Mouse (Mus musculus): ENCODE measurements at regions not wholly inside any gene's neighbourhood (a gene's known extent, or its start where the extent isn't known, plus 50 kb on each side); places are given as distances from the start of the nearest gene placed in this dataset.

GRCm38 (mm10) chr7:116857744-116858143 lies 353.6 kb downstream of the Nucb2 start:
- no peak for DNase-seq

GRCm38 (mm10) chr7:116882268-116882964 lies 378.2 kb downstream of the Nucb2 start:
- DNase-seq: no peak

DNA sequence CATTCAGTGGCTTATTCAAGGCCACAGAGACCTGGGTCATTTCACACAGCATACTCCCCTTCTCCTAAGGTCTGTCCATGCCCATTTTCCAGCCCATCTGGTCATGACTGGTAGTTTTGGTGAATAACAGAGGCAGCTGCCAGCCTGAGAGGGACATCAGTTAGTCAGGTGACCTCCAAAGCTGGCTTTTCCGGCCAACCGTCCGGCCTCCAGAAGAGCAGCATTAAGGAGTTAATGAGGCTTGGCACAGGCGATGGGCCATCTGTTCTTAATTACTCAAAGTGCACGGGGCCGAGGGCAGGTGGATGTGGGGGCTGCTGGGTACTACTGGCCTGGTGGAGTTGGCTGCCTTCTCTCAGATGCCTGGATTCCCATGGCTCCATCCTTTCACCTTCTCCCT lies 389.7 kb downstream of the Nucb2 start:
- peak in 1 of 2 experiments; percentile 4 for DNase-seq

DNA sequence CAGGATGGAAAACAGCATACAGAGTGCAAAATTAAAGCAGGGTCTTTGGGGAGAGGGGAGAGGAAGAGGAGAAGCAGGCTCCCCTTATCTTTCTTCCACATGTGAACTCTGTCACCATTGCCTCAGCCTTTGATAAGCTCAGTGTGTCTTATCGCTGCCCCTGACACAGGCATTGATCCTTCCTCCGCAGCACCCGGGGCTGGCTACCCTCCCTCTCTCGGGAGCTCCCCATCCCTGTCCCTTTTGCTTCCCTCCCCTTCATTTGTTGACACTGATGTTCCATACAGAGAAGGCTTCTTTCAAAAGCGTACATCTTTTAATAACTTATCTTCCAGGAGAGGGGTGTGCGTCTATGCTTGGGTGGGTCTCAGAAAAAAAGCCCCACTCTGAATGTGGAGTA lies 411.6 kb downstream of the Nucb2 start:
- no peak for DNase-seq

DNA sequence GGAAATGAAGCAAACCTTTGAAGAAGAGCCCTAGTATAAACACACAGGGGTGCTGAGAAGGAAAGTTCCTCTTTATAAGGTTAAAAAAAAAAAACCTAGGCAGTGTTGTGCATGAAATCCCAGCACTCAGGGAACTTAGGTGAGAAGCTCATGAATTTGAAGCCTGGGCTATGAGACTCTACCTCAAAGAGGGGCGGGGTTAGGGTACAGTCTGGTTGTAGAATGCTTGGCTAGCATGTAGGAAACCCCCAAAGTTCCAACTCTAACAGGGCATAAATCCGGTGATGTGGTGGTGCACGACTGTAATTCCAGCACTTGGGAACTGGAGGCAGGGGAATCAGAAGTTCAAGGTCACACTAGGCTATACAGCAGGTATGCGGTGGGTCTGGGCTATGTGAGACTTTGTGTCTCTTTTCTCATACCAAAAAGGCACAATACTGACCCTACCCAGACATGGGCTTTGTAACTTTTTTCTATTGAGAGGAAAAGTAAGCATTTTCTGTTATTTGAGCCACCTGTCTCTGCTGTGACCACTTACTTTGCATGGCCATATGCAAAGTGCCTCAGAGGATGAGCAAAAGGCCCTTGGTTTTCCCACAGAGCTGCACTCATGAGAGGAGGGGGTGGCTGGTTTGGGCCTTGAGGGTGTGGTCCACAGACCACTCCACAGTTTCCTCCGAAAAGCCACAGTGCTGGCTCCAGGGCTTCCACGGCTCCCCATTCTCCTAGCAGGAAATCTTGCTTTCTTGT lies 413.9 kb downstream of the Nucb2 start:
- no peak for DNase-seq

DNA sequence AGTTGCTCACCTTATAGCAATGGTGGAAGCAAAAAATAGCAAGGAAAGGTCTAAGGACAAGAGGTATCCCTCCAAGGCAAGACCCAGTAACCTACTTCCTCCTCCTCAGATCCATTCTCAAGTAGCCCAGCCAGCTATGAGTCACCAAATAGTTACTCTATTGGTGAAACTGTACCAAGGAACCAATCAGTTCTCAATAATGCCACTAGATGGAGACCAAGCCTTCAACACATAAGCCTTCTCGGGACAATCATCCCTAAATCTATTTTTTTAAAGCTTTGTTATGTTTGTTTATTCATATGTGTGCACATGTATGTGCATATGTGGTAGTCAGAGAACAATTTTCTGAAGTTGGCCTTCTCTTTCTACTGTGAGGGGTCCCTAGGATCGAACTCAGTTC lies 434.3 kb upstream of the Xylt1 start:
- DNase-seq: no peak

GRCm38 (mm10) chr7:116959196-116959895 lies 421.4 kb upstream of the Xylt1 start:
- DNase-seq: no peak

GRCm38 (mm10) chr7:116963839-116964238 lies 416.9 kb upstream of the Xylt1 start:
- no peak for DNase-seq

- DNase-seq: no peak
Observed at GRCm38 (mm10) chr7:116991351-116991750, 389.4 kb upstream of the Xylt1 start.

GRCm38 (mm10) chr7:116992166-116992565 lies 388.6 kb upstream of the Xylt1 start:
- no peak for DNase-seq

GRCm38 (mm10) chr7:116995770-116996169 lies 385.0 kb upstream of the Xylt1 start:
- no peak for DNase-seq

- DNase-seq: no peak
Observed at GRCm38 (mm10) chr7:117003167-117003566, 377.6 kb upstream of the Xylt1 start.

DNA sequence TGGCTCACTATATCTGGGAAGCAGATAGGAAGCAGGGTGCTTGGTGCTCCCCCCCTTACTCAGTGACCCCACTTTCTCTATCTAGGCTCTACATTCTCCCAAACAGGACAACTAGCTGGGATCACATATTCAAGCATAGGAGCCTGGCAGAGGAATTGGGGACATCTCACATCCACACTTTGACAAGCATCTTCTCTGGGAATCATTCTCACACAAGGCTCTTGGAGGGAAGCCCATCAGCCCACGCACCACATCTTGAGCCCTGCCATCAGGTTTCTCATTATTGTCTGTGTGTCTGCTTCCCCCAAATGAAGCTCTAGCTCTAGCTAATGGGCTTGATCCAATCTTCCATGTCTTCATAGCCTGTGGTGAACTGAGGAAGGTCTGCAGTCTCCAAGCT lies 362.4 kb upstream of the Xylt1 start:
- no peak for DNase-seq

DNA sequence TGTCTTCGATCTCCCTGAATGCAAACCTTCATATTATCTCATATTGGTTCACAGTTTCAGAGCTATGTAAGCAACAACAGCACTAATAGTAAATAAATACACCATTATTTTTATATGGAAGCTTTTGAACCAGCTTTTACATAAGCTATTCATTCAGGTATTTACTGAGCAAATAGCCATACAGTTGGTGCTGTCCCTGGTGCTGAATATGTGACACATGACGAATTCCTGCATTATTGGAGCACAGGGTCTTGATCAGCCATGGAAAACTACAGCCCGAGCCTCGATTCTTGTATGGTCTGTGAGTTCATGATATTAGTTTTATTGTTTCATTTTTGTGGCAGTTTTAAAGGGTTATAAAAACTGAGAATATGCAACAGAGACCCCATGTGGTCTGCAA lies 359.1 kb upstream of the Xylt1 start:
- DNase-seq: peak; percentile 52 to 56

GRCm38 (mm10) chr7:117044926-117045325 lies 335.9 kb upstream of the Xylt1 start:
- no peak for DNase-seq

DNA sequence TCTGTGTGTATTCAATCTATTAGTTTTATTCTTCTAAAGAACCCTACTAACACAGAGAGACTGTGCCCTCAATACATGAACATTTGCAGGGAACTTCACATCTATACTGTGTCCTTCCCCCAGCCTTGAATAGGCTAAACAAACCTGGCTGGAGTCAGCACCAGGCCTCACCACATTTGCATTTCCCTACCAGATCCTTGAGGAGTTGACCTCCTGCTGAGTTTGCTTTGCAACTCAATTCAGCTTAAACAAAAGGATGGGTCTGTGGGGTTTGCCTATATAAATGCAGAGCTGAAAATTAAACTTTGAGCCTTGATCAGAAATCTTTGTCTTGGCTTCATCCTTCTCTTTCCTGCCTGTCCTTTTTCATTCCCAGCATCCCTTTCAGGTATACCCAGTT lies 331.5 kb upstream of the Xylt1 start:
- DNase-seq: no peak

DNA sequence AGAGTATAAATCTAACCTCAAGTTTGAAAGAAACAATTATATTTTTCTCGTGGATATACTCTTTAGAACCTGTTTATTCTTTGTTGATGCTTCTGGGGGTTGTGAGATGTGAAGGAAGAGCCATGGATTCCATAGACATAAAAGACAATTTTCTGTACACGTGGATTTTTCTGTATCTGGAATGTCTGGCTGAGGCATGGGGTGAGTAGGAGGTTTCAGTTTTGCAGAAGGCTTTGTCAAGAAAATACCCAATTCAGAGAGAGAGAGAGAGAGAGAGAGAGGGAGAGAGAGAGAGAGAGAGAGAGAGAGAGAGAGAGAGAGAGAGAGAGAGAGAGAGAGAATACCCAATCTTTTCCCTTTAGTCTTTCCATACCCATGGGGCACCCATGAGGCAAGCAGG lies 315.0 kb upstream of the Xylt1 start:
- DNase-seq: no peak

- peak; percentile 73 to 76 for DNase-seq
Observed at GRCm38 (mm10) chr7:117090911-117091550, 289.7 kb upstream of the Xylt1 start.

GRCm38 (mm10) chr7:117092860-117093259 lies 287.9 kb upstream of the Xylt1 start:
- DNase-seq: no peak

DNA sequence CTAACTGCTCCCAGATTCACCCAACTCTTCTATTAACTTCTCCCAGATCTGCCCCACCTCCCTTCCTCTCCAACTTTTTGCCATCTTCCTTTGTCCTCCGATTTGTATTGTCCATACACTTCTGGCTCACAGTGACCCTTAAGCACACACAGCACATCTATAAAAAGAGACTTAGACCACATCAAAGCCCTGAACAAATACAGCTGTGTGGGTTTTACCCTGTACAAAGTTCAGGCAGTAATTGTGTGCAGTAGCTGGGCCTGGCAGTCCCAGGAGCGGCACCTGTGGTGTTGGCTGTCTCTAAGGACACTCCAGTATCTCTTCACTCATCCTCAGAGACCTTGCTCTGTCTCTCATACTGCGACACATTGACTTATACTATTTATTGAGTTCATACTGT lies 283.2 kb upstream of the Xylt1 start:
- DNase-seq: no peak

DNA sequence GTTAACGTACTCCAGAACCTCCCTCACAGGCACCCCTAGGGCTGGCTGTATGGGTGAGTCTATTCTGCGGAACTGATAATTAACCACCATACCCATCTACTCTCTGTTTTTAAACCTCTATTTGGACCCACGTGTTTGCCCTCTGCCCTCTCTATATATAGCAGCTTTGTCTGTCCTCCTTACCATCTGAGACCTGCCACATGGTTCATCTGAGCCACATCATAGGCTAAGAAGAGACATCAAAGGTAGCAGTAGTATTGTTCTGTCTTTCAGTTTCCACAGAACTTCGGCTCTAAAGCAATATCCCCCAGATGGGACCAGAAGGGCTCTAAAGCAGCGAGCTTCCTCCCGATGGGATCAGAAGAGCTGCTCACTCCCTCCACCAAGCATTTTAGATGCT lies 281.7 kb upstream of the Xylt1 start:
- DNase-seq: no peak

DNA sequence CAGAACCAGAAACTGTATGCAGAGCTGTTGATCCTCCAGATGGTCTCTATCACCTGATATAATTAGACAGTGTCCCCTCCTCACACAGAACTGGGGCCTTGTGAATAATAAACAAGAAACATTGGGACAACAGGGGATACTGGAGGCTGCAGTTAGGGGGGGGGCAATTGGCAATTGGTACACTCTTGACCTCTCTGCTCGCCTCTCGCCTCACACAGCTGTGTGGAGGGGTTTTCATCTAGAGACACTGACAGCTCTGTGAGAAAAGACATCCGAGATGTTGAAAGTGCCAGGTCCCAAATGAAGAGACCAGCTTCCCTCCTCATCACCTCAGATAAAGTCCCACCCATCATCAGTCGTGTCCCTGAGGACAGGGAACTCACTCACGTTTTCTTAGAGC lies 277.7 kb upstream of the Xylt1 start:
- DNase-seq: no peak

DNA sequence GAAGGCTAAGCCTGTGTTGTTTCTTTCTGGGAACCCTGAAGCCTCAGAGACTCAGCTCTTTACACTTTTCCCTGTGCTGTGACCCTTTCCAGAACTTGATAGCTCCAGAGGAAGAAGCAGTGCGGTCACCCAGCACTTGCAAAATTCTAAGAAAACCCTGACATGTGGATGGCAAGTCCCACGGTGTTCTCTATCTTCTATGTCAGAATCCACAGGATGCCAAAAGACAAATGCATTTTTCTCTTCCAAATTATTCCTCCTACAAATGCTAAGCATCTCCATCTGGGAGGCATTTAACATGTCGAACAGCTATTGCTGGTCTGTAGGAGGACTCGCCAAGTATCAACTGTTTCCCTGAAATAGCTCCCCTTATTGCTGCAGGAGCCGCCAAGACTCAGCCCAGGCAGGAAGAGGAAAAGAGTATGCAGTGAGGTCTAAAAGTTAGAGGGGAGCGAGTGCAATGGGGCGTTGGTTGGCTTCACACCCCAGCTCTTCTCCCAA lies 274.0 kb upstream of the Xylt1 start:
- no peak for DNase-seq

Measured in adrenal gland, postnatal 36 days (tissue).